Mouse (Mus musculus) embryonic fibroblast, embryonic 13.5 days (primary cell): ENCODE measurements around the gene Thrb.

Experiments
- CTCF ChIP-seq: IDR thresholded peaks from 2 replicates; pipeline ENCODE4 v1.5.1; 2011; ENCODE audit warnings: mild to moderate bottlenecking, control low read depth, low read length, moderate library complexity, borderline replicate concordance; ENCODE audit not compliant: insufficient read depth
- POLR2A ChIP-seq: IDR thresholded peaks from 2 replicates; pipeline ENCODE4 v1.6.1; 2011; ENCODE audit warnings: low read depth, mild to moderate bottlenecking, control low read depth, low read length, moderate library complexity

GRCm38 (mm10) chr14:17685491-17685890 is 25.4 kb downstream of the Thrb start:
- no peak for TF ChIP-seq CTCF
- TF ChIP-seq POLR2A, result no peak
